Mouse (Mus musculus) ES-Bruce4 (cell line): ENCODE measurements around the gene A830005F24Rik.

Source experiments
- CTCF ChIP-seq: IDR thresholded peaks from one replicate; pipeline ENCODE4 v1.8.1; 2011; ENCODE audit warnings: low read depth, low read length
- EP300 ChIP-seq: IDR thresholded peaks from 2 replicates; pipeline ENCODE4 v1.6.1; 2011; ENCODE audit warnings: low read depth, low read length; ENCODE audit not compliant: insufficient read depth

DNA sequence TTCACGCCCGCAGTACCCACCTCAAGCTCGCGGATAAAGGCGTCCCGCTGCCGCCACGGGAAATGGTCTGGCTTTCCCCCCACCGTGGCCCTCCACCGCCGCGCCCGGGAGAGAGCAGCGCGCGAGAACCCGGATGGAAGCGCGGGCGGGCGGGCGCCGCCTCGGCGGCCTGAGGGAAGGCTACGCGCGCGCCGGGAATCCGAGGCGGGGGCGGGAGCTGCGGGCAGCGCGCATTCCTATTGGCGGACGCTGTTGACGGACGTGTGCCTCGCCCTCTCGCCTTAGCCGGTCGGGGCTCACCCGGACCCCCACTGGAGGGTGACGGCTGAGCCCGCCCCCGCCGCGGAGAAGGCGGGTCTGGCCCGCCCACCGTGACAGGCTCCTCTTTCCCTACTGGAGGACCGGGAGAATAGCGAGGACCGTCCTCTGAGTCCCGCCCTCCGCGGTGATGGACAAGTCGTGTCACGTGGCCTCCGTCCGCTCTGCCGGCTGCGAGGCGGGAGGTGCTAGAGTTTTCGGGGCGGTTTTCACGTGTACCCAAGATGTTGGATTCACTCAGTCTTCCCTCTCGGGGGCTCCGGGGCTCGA, 33.1 kb downstream of the A830005F24Rik start:
- 0 out of 2 replicates have a peak, but pooled peaks have one; percentile 19 for TF ChIP-seq EP300
- no peak for TF ChIP-seq CTCF
